Mouse (Mus musculus): ENCODE data around the gene Scube1. TPM values are rescaled to one million over a fixed set of nuclear protein-coding genes. Genes with fewer than 3 reads are reported as not detected.

The Scube1 gene
- polyA plus RNA-seq, 1 experiment from 2014 or later = 33.6 TPM

- Histone ChIP-seq H3K4me1 (replicated peaks) (peaks cover 22% of the 10 kb centered on the region), H3K9ac (replicated peaks) (no peak overlapping the region)
Measured at GRCm38 (mm10) chr15:83634076-83634475, 90.7 kb downstream of the Scube1 start.

GRCm38 (mm10) chr15:83631071-83631470 lies 93.8 kb downstream of the Scube1 start:
- Histone ChIP-seq H3K27ac (no peak overlapping the region), H3K4me1 (replicated peaks) (no peaks in the 10 kb centered on the region), H3K9me3 (peaks cover 10% of the 10 kb centered on the region), H3K9ac (replicated peaks) (no peak overlapping the region), H3K36me3 (peaks cover 63% of the 10 kb centered on the region), H3K4me2 (no peak overlapping the region), H3K4me3 (replicated peaks) (no peak overlapping the region), H3K27me3 (no peaks in the 10 kb centered on the region)
- no peak for ATAC-seq (ENCODE audit: insufficient number of reproducible peaks, insufficient read depth, low FRiP score, low TSS enrichment, low read depth)
- 65% methylated on average over 7 of the region's 7 CpGs for WGBS

More at GRCm38 (mm10) chr15:83634076-83634475, 90.7 kb downstream of the Scube1 start:
- Histone ChIP-seq H3K27me3 (no peaks in the 10 kb centered on the region), H3K4me2 (no peak overlapping the region), H3K27ac (no peak overlapping the region), H3K4me3 (replicated peaks) (no peak overlapping the region), H3K9me3 (peaks cover 10% of the 10 kb centered on the region), H3K36me3 (peaks cover 47% of the 10 kb centered on the region)
- ATAC-seq (ENCODE audit: insufficient number of reproducible peaks, insufficient read depth, low FRiP score, low TSS enrichment, low read depth) = no peak
- 14% methylated on average over 1 of the region's 1 CpGs for WGBS

GRCm38 (mm10) chr15:83629716-83630115 lies 95.1 kb downstream of the Scube1 start:
- H3K36me3 ChIP-seq = peaks cover 68% of the 10 kb centered on the region
- no peak overlapping the region for H3K9ac ChIP-seq (replicated peaks)
- WGBS = 75% methylated on average over 3 of the region's 3 CpGs
- no peak overlapping the region for H3K27ac ChIP-seq
- no peaks in the 10 kb centered on the region for H3K4me1 ChIP-seq (replicated peaks)
- ATAC-seq (ENCODE audit: insufficient number of reproducible peaks, insufficient read depth, low FRiP score, low TSS enrichment, low read depth) = no peak
- peaks cover 10% of the 10 kb centered on the region for H3K9me3 ChIP-seq
- no peak overlapping the region for H3K4me3 ChIP-seq (replicated peaks)
- H3K4me2 ChIP-seq = no peak overlapping the region
- no peaks in the 10 kb centered on the region for H3K27me3 ChIP-seq

- Histone ChIP-seq H3K4me1 (replicated peaks) (no peaks in the 10 kb centered on the region), H3K4me3 (replicated peaks) (no peak overlapping the region), H3K9ac (replicated peaks) (no peak overlapping the region), H3K4me2 (no peak overlapping the region), H3K27ac (no peak overlapping the region), H3K36me3 (peaks cover 64% of the 10 kb centered on the region), H3K9me3 (peaks cover 10% of the 10 kb centered on the region), H3K27me3 (no peaks in the 10 kb centered on the region)
- no peak for ATAC-seq (ENCODE audit: insufficient number of reproducible peaks, insufficient read depth, low FRiP score, low TSS enrichment, low read depth)
- 90% methylated on average over 2 of the region's 2 CpGs for WGBS
Measured at GRCm38 (mm10) chr15:83626142-83626645, 98.6 kb downstream of the Scube1 start.

- no peak for ATAC-seq (ENCODE audit: insufficient number of reproducible peaks, insufficient read depth, low FRiP score, low TSS enrichment, low read depth)
- Histone ChIP-seq H3K9ac (replicated peaks) (no peak overlapping the region), H3K9me3 (no peaks in the 10 kb centered on the region), H3K4me1 (replicated peaks) (no peaks in the 10 kb centered on the region), H3K27me3 (no peaks in the 10 kb centered on the region; the same call in 1 of the 2 replicates), H3K36me3 (peaks cover 79% of the 10 kb centered on the region), H3K4me3 (replicated peaks) (no peak overlapping the region), H3K4me2 (no peak overlapping the region), H3K27ac (no peak overlapping the region)
- 85% methylated on average over 3 of the region's 3 CpGs for WGBS
Measured at GRCm38 (mm10) chr15:83615245-83615644, 109.6 kb downstream of the Scube1 start.

GRCm38 (mm10) chr15:83607115-83607802 lies 117.6 kb downstream of the Scube1 start:
- Histone ChIP-seq H3K27me3 (no peaks in the 10 kb centered on the region), H3K4me1 (replicated peaks) (peaks cover 4% of the 10 kb centered on the region; the same call in 1 of the 2 replicates), H3K9ac (replicated peaks) (no peak overlapping the region), H3K4me2 (no peak overlapping the region), H3K4me3 (replicated peaks) (no peak overlapping the region), H3K27ac (no peak overlapping the region), H3K9me3 (no peaks in the 10 kb centered on the region), H3K36me3 (peaks cover 49% of the 10 kb centered on the region)
- WGBS = 47% methylated on average over 15 of the region's 15 CpGs
- no peak for ATAC-seq (ENCODE audit: insufficient number of reproducible peaks, insufficient read depth, low FRiP score, low TSS enrichment, low read depth)

- no peak for ATAC-seq (ENCODE audit: insufficient number of reproducible peaks, insufficient read depth, low FRiP score, low TSS enrichment, low read depth)
- H3K4me2 ChIP-seq = no peak overlapping the region
- H3K4me1 ChIP-seq (replicated peaks) = peaks cover 4% of the 10 kb centered on the region; the same call in 1 of the 2 replicates
- no peak overlapping the region for H3K4me3 ChIP-seq (replicated peaks)
- H3K9ac ChIP-seq (replicated peaks) = no peak overlapping the region
- WGBS = 86% methylated on average over 8 of the region's 8 CpGs
- no peaks in the 10 kb centered on the region for H3K9me3 ChIP-seq
- H3K27ac ChIP-seq = no peak overlapping the region
- no peaks in the 10 kb centered on the region for H3K27me3 ChIP-seq
- peaks cover 43% of the 10 kb centered on the region for H3K36me3 ChIP-seq
Measured at GRCm38 (mm10) chr15:83606700-83607099, 118.1 kb downstream of the Scube1 start.

GRCm38 (mm10) chr15:83606216-83606615 lies 118.6 kb downstream of the Scube1 start:
- Histone ChIP-seq H3K9me3 (no peaks in the 10 kb centered on the region), H3K27me3 (no peaks in the 10 kb centered on the region), H3K27ac (no peak overlapping the region), H3K9ac (replicated peaks) (no peak overlapping the region), H3K4me2 (no peak overlapping the region), H3K4me1 (replicated peaks) (peaks cover 4% of the 10 kb centered on the region; the same call in 1 of the 2 replicates), H3K36me3 (peaks cover 39% of the 10 kb centered on the region), H3K4me3 (replicated peaks) (no peak overlapping the region)
- WGBS = 77% methylated on average over 11 of the region's 11 CpGs
- no peak for ATAC-seq (ENCODE audit: insufficient number of reproducible peaks, insufficient read depth, low FRiP score, low TSS enrichment, low read depth)

GRCm38 (mm10) chr15:83603426-83603825 lies 121.4 kb downstream of the Scube1 start:
- H3K4me1 ChIP-seq (replicated peaks) = peaks cover 4% of the 10 kb centered on the region; the same call in 1 of the 2 replicates
- ATAC-seq (ENCODE audit: insufficient number of reproducible peaks, insufficient read depth, low FRiP score, low TSS enrichment, low read depth) = no peak
- H3K27ac ChIP-seq = no peak overlapping the region
- WGBS = 90% methylated on average over 7 of the region's 7 CpGs
- no peaks in the 10 kb centered on the region for H3K9me3 ChIP-seq
- no peak overlapping the region for H3K4me3 ChIP-seq (replicated peaks)
- H3K9ac ChIP-seq (replicated peaks) = no peak overlapping the region
- H3K27me3 ChIP-seq = no peaks in the 10 kb centered on the region
- H3K4me2 ChIP-seq = no peak overlapping the region
- peaks cover 19% of the 10 kb centered on the region; the same call in 1 of the 2 replicates for H3K36me3 ChIP-seq

- Histone ChIP-seq H3K27me3 (no peaks in the 10 kb centered on the region), H3K27ac (0 out of 2 replicates have a peak overlapping the region, but pooled peaks have one; percentile 23), H3K9ac (replicated peaks) (no peak overlapping the region), H3K4me1 (replicated peaks) (peaks cover 4% of the 10 kb centered on the region; the same call in 1 of the 2 replicates), H3K36me3 (peaks cover 16% of the 10 kb centered on the region; the same call in 1 of the 2 replicates), H3K4me3 (replicated peaks) (no peak overlapping the region), H3K4me2 (no peak overlapping the region), H3K9me3 (no peaks in the 10 kb centered on the region)
- no peak for ATAC-seq (ENCODE audit: insufficient number of reproducible peaks, insufficient read depth, low FRiP score, low TSS enrichment, low read depth)
- WGBS = 87% methylated on average over 1 of the region's 1 CpGs
Measured at GRCm38 (mm10) chr15:83603046-83603396, 121.8 kb downstream of the Scube1 start.

- Histone ChIP-seq H3K36me3 (peaks cover 16% of the 10 kb centered on the region; the same call in 1 of the 2 replicates), H3K27me3 (no peaks in the 10 kb centered on the region), H3K27ac (peak overlapping the region; percentile 23; the same call in 1 of the 2 replicates), H3K4me1 (replicated peaks) (peaks cover 4% of the 10 kb centered on the region; the same call in 1 of the 2 replicates), H3K4me2 (no peak overlapping the region), H3K4me3 (replicated peaks) (no peak overlapping the region), H3K9ac (replicated peaks) (no peak overlapping the region), H3K9me3 (no peaks in the 10 kb centered on the region)
- 73% methylated on average over 13 of the region's 13 CpGs for WGBS
- no peak for ATAC-seq (ENCODE audit: insufficient number of reproducible peaks, insufficient read depth, low FRiP score, low TSS enrichment, low read depth)
Measured at GRCm38 (mm10) chr15:83602372-83603045, 122.3 kb downstream of the Scube1 start.
